Mouse (Mus musculus): ENCODE results near the gene Evl. TPM values are rescaled to one million over a fixed set of nuclear protein-coding genes. Genes with fewer than 3 reads are reported as not detected.
"Not testable (repeated sequence)": the region's sequence is repeated elsewhere in the genome, so short reads cannot be mapped to it uniquely, and the experiment has no call there.

Gene Evl
- total RNA-seq, 4 experiments from 2014 or later, result 5.5 to 10.1 (median 7.4) TPM

DNA sequence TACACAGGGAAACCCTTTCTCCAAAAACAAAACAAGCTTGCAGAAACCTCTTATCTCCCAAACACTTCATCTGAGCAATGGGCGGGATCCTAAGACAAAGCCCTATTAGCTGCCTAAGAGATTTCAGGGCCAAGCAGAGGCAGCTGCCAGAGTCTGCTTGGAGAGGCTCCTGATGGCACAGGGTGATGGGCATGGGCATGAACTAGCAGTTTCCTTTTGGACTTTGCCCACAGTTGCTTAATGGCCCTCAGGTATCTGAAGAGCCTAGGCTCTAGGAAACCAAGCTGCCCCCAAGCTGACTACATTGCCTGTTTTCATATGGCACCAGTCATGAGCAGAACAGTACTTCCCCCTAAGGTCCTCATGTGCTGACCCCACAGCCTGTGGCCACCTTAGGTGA, 139.7 kb downstream of the Evl start:
- no peak for DNase-seq (ENCODE audit: low spot score in 2 of 2)

DNA sequence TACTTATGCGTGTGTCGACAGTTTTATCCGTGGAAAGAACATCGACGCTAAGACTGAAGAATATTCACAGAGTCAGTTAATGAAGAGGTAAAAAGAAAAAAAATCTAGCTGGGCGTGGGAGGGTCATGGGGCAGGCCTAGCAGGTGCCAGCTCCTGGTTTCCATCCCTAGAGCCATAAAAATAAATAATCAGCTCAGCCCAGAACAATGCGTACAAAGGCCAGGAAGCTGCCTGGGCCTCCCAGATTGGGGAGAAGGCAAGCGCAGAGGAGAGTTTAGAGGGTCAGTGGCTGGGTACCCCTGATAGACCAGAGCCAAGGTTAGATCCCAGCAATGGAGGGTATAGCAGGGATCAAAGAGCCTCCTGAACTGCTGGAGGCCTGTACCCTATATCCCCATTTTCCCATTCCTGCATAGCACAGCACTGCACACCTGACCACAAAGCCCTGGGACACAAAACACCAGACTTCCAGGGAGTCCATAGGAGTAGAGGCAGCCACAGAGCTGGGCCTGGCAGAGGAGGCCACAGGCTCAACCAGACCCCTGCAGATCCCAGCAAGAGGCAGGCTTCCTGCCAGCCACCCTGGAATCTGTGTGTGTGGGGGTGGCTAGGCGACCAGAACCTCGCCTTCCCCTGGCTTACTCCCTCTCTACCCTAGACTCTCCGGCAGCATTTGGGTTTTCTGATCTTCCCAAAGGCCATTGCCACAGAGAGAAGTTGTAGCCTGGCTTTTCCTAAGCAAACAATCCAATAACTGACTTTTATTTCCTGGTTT, 144.4 kb downstream of the Evl start:
- no peak for DNase-seq (ENCODE audit: low spot score in 2 of 2)

DNA sequence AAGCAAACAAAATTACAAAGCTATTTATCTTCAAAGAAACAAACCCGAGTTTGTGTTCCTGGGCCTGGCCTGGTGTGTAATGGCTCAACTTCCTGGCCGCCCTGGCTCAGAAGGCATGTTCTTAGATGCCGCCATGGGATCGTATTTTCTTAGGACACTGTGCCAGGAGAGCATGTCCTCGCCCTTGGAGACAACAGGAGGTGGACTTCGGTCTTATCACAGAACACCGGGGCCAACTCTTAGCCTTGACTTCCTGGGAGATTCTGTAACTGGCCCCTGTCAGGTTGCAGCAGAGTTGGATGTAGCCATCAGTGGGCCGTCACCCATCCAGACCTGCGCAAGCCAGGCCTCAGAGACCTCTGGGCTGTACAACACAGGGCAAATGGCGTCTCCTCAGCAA, 145.1 kb downstream of the Evl start:
- DNase-seq (ENCODE audit: low spot score in 2 of 2), result no peak

DNA sequence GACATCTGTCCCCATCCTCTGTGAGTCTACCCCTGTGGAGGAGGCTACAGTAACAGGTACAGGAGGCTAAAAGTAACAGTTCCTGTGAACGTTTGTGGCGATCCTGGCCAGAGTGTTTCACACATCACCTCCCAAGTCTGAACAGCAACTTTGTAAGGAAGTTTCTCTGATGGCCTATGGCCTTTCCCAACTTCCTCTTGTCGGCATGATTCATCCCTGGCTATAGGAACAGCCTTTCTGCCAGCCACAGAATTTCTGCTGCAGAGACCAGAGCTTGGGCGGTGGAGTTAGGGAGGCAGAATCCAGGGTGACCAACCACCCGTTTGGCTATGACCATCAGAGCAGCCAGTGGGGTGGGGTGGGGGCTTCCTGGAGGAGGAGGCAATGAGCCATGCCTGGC, 145.5 kb downstream of the Evl start:
- DNase-seq (ENCODE audit: low spot score in 2 of 2), result no peak

DNA sequence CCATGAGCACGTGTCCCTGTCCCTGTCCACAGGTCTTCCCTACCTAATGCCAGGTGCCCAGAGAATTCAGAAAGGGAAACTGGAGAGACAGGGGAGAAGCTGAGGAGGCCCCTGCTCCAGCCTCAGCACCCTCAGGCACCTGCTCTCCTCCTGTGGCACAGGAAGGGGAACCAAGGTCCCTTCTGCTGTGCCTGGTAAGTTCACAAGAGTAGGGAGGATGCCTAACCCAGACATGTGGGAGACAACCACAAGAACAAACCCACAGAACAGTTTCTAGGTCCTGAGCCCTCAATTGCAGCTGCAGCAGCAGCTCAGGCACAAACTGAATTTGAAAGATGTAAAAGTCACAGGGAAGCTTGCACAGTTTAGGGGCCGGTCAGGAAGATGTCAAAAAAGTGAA, 146.7 kb downstream of the Evl start:
- DNase-seq (ENCODE audit: low spot score in 2 of 2), result no peak

DNA sequence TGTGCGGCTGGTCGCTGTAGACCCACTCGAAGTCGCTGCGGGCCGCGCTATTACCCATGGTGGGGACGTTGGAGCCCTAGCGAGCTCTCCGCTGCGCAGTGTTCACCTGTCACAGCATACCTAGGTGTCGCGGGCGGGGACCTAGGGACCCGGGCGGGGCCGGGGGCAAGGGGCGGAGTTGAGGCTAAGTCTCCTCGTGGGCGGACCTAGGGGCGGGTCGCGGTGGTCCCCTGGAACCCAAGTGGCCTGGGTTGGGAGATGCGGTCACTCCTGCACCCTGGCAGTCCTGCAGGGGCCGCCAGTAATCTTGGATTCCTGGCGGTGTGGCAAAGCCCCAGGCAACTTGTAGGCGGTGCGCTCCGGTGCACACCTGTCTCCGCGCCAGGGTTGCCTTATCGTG, 147.7 kb downstream of the Evl start, which contains the start of gene Degs2:
Gene Degs2, minus strand, starts transcription at position 131 of the 400 bp plus-strand sequence.
- DNase-seq (ENCODE audit: low spot score in 2 of 2), result no peak

DNA sequence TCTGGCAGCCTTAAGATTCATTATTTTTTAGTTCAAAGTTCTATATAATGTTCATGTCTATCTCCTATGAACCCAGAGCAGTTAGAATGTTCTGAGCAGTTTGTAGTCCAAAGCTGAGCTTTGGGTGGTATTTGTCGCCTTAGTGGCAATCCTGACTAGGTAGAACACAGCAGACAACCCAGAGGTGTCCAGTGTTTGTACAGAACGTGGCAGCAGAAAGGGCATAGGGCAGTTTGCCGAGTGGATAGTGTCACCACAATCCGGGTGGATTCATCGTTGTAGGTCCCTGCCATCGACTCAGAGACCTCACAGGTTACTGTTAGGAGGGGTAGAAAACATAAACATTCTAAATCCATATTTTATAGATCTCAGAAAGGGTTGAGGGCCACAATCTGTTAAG, 151.0 kb downstream of the Evl start:
- DNase-seq (ENCODE audit: low spot score in 2 of 2), result no peak

DNA sequence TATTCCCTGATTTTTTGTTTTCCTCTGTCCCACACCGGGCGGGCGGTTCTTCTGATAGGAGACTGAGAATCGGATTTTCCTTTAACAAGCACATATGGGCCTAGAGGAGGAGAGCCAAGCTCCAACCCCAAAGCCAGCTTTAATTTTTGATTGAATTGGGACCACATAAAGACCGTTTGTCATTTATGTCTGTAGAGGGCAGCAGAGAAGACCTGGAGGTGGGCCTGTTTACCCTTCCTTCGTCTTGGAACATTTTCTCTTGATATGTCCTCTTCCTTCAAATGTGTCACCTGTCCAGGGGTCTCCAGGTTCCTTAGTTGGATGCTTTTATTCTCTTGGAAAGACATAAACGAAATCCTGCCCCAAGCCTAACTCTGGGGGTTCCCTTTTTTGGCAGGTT, 151.6 kb downstream of the Evl start:
- DNase-seq (ENCODE audit: low spot score in 2 of 2), result no peak

DNA sequence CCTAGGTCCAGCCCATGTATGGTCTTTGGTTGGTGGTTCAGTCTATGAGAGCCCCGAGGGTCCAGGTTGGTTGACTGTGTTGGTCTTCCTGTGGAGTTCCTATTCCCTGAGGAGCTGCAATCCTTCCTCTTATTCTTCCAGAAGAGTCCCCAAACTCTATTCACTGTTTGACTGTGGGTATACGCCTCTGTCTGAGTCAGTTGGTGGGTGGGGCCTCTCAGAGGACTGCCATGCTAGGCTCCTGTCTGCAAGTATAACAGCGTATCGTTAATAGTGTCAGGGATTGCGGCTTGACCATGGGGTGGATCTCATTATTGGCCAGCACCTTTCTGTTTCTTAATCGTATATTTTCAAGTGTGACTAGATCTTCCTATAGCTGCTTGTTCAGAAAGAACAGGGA, 154.9 kb downstream of the Evl start:
- DNase-seq (ENCODE audit: low spot score in 2 of 2), result no peak

DNA sequence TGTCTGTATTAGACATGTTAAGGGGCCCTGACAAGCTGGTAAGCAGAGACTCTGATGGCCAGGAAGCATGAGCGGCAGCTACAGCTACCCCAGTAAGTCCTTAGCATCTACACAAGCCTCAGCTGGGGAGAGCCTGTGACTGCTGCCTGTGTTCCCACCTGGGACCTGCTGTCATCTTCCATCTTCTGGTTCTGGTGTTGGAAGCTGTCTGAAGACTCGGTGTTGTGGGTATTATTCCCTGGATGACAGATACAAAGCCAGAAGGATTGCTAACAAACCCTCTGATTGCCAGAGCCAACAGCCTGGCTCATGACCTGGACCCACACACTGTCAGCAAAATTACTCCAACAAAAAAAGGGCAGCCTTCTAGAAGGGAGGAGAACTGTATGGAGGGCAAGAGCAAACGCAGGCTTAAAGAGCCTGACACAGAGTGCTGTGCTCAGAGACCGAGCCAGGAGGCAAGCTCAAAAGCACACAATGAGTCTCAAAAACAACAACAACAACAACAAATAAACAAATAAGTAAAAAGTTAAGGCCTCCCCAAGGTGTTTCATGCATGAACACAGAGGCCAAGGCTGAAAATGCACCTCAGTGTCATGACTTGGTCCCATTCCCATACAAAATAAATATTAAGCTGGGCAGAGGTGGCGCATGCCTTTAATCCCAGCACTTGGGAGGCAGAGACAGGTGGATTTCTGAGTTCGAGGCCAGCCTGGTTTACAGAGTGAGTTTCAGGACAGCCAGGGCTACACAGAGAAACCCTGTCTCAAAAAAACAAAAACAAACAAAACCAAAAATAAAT, 155.6 kb downstream of the Evl start:
- DNase-seq (ENCODE audit: low spot score in 2 of 2), result no peak

DNA sequence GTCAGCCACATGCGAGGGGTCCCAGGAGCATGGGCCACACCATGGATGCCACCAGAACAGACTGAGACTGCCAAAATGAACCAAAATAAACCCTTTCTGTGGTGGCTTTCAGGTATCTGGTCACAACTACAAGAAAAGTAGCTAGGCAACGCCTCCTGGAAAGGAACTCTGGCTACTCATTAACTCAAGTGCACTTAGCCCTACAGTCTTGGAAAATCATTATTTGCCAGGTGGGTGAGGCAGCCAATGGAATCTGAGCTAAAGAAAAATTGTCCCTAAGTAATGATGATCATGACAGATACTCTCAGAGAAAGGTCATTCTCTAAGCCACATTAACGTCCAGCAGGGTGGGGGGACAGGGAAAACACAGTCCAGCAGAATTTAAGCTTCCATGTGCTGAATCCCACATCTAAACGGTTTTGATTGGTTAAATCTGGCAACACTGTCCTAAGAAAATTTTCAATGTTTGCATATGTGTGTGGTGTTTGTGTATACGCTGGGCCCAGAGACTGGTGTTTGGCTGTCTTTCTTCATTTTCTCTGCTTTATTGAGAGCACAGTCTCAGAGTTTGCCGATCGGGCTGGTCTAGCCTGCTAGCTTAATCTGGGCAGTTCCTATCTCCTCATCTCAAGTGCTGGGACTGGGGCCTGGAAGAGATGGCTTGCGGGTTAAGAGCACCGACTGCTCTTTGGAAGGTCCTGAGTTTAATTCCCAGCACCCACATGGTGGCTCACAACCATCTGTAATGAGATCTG, 156.5 kb downstream of the Evl start:
- DNase-seq (ENCODE audit: low spot score in 2 of 2), result no peak

DNA sequence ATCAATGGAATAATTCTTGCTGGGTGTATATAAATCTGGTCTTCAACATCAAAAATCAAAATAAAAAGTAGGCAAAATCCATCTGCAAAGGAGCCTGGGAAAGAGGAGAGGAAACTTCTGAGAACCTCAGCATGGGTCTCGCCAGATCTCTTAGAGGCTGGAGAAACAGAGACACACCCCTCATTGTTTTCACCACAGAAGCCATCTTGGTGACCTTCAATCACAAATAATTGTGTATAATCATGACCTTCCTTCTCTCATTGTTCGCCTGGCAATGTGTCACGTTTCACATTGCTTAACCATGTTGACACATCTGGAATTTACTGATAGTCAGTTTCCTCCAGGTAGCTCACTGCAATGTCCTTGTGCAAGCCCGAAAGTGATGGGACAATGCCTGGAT, 158.0 kb downstream of the Evl start:
- no peak for DNase-seq (ENCODE audit: low spot score in 2 of 2)

DNA sequence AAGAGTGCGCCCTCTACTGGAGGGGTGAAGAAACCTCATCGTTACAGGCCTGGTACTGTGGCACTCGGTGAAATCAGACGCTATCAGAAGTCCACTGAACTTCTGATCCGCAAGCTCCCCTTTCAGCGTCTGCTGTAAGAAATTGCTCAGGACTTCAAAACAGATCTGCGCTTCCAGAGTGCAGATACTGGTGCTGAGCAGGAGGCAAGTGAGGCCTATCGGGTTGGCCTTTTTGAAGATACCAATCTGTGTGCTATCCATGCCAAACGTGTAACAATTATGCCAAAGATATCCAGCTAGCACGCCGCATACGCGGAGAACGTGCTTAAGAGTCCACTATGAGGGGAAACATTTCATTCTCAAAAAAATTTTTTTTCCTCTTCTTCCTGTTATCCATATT, 159.5 kb downstream of the Evl start:
- DNase-seq (ENCODE audit: low spot score in 2 of 2), result not testable (repeated sequence)

DNA sequence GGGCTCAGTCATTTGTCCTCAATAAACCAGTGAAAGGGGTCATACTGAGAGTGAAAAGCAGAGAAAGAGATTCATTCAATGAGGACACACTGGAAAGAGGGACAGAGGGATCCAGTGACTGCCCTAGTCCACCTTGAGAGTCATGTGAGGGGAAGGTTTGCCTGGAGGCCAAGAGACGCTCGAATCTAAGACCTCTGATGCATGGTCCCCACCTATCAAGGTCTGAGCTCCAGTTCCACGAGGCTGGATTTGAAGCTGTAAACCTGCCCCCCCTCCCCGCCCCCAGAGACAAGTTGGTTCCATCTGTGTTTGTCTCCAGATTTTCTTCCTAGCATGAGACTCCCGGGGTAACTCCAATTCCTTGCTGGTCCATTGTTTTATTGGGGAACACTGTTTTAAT, 161.3 kb downstream of the Evl start:
- DNase-seq (ENCODE audit: low spot score in 2 of 2), result no peak

DNA sequence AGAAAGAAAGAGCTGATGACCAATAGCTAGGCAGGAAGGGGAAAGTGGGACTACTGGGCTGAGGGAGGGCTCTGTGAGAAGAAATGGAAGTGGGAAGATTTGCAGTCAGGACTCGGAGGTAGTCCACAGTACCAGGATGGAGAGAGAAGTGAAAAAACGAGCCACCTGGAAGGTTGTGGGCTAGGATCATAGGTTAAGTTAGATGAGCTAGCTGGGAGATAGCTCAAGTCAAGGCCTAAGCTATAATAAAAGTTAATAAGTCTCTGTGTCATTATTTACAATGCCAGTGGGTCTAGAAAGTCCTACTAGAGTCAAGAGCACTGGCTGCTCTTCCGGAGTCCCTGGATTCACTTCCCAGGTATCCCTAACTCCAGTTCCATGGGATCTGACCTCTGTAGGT, 164.0 kb downstream of the Evl start:
- DNase-seq (ENCODE audit: low spot score in 2 of 2), result no peak

DNA sequence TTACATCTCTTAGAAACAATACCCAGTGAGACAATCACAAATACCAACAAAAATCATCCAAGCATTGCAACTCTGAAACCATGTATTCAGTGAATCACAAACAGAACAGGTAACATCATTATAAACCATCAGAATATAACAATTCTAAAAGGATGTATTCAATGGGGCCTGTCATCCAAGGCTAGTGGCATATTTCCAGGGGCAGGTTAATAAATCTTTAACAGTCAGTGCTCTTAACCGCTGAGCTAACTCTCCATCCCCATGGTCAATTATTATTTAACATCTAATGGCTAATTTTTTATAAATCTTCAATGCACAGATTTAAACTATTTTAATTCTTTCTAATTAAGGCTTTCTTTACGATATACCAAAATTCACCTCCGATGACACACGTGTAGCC, 167.9 kb downstream of the Evl start:
- no peak for DNase-seq (ENCODE audit: low spot score in 2 of 2)

DNA sequence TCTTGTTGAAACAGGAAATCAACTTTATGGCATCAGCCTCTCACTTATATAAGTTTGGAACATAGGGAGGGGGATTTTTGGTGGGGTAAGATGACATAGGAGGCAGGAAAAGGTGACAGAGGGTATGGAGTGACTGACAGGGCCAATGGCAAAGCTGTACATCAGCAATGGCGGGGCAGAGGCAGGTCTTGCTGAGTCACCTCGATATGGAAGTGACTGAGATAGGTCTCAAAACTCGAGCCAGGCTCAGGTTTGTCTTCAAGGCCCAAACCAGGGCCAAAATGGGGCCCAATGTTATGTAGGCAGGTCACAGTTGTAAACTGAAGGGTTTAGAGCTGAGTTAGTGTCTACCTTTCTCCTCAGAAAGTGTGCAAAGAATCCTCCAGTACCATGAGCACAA, 169.3 kb downstream of the Evl start:
- DNase-seq (ENCODE audit: low spot score in 2 of 2), result no peak

DNA sequence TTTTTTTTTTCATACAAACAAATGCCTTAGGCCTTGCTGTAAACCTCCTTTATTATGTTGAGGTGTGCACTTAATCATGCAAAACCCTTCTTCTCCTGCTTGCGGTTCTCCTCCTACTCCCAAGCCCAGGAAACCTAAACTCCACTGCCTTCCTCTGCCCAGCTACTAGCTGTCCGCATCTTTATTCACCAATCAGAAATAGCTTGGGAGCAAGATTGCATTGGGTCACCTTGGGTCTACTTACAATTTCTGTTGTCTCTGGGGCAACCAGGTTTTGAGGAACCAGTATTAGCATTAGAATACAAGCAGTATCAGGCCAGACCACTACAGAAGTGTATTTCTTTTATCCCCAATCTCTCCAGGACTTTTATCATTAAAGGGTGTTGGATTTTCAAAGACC, 179.9 kb downstream of the Evl start:
- no peak for DNase-seq (ENCODE audit: low spot score in 2 of 2)

DNA sequence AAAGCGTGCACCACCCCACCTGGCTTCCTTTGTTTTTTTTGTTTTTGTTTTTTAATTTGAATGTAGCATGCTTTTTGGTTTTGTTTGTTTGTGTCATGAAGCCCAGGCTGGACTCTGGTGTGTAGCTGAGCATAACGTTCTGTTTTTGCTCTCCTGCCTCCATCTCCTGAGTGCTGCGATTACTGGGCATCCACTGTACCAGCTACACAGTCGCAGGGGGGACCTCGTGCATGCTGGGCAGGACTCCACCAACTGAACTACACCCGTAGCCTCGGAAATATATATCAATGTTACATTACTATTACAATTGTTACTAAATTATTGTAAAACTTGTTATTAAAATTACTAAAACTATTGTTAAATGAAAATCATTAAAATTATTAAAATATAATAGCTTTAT, 183.3 kb downstream of the Evl start:
- DNase-seq (ENCODE audit: low spot score in 2 of 2), result no peak
